Mouse (Mus musculus): ENCODE measurements around the gene Sppl2b.

GRCm38 (mm10) chr10:80818599-80819281 is 36.3 kb upstream of the Sppl2b start:
- TF ChIP-seq CTCF (IDR thresholded peaks at IDR 0.05; ENCODE audit: control insufficient read depth, insufficient read depth, insufficient replicate concordance, low read depth, low read length) (no peak), POLR2A (IDR thresholded peaks at IDR 0.05; ENCODE audit: control insufficient read depth, low read depth, low read length) (no peak)
